In genomic region chr4:62778621-62779020, GRCm38 (mm10) we compare ENCODE assay signal across 35 mouse cellular contexts.
"Had no signal": no experiment of that assay in that cellular context is flagged by ENCODE, and none has a peak within 500 bp of the region (broad histone marks: within the 10 kb centered on the region; RNA-seq: fewer than 3 reads in every experiment).

No protein-coding gene starts in this region.

- H3K4me2 ChIP-seq: heart, embryonic 11.5 days; heart, embryonic 12.5 days; heart, embryonic 13.5 days; heart, embryonic 15.5 days; hindbrain, embryonic 12.5 days; hindbrain, embryonic 13.5 days; hindbrain, embryonic 14.5 days; hindbrain, embryonic 15.5 days; intestine, embryonic 15.5 days; kidney, embryonic 15.5 days had no signal

- H3K4me3 ChIP-seq: heart, embryonic 10.5 days; heart, embryonic 12.5 days; heart, embryonic 13.5 days; heart, embryonic 15.5 days; hindbrain, embryonic 10.5 days; hindbrain, embryonic 12.5 days; hindbrain, embryonic 13.5 days; hindbrain, embryonic 15.5 days; intestine, embryonic 15.5 days; kidney, embryonic 15.5 days; layer of hippocampus, adult 2 months had no signal

- ATAC-seq: hindbrain, embryonic 16.5 days; hindbrain, postnatal 0 days; inflammation-experienced regulatory T-cells, adult 6 months; intestine, embryonic 15.5 days; intestine, embryonic 16.5 days; intestine, postnatal 0 days had no signal

- H3K9me3 ChIP-seq: heart, embryonic 10.5 days; heart, embryonic 12.5 days; heart, embryonic 13.5 days; heart, embryonic 15.5 days; hindbrain, embryonic 10.5 days; hindbrain, embryonic 12.5 days; hindbrain, embryonic 13.5 days; hindbrain, embryonic 15.5 days; intestine, embryonic 15.5 days; kidney, embryonic 15.5 days had no signal

- H3K4me1 ChIP-seq: intestine, embryonic 15.5 days had no signal

- H3K27me3 ChIP-seq: hindbrain, embryonic 13.5 days; hindbrain, embryonic 15.5 days; intestine, embryonic 15.5 days; kidney, embryonic 15.5 days had no signal

- H3K36me3 ChIP-seq: heart, embryonic 10.5 days; heart, embryonic 12.5 days; heart, embryonic 13.5 days; heart, embryonic 15.5 days; hindbrain, embryonic 10.5 days; hindbrain, embryonic 12.5 days; hindbrain, embryonic 13.5 days; hindbrain, embryonic 15.5 days; intestine, embryonic 15.5 days; kidney, embryonic 15.5 days had no signal

- DNase-seq: heart, postnatal 10 days; heart, postnatal 14 days; heart, postnatal 36 days; heart, postnatal 4 days; kidney, adult 11 months; kidney, adult 18-20 months; kidney, adult 2 months; kidney, adult 8-10 months; kidney, adult 9 months; kidney, postnatal 10 days; kidney, postnatal 14 days; kidney, postnatal 25 days; kidney, postnatal 36 days; kidney, postnatal 4 days; layer of hippocampus, adult 9-11 months; layer of hippocampus, postnatal 36 days had no signal

- H3K27ac ChIP-seq: heart, embryonic 10.5 days; heart, embryonic 13.5 days; heart, embryonic 15.5 days; hindbrain, embryonic 10.5 days; hindbrain, embryonic 12.5 days; hindbrain, embryonic 13.5 days; hindbrain, embryonic 14.5 days; hindbrain, embryonic 15.5 days; hindbrain, postnatal 0 days; intestine, embryonic 15.5 days; kidney, embryonic 15.5 days; kidney, postnatal 0 days; layer of hippocampus, adult 2 months had no signal

- H3K9ac ChIP-seq: heart, embryonic 12.5 days; heart, embryonic 13.5 days; heart, embryonic 15.5 days; hindbrain, embryonic 12.5 days; hindbrain, embryonic 13.5 days; hindbrain, embryonic 14.5 days; hindbrain, embryonic 15.5 days; intestine, embryonic 15.5 days; kidney, embryonic 15.5 days had no signal
